Mouse (Mus musculus) forebrain, postnatal 0 days (tissue): ENCODE measurements at regions not wholly inside any gene's neighbourhood (a gene's known extent, or its start where the extent isn't known, plus 50 kb on each side); places are given as distances from the start of the nearest gene placed in this dataset.

ENCODE experiments used
- ATAC-seq: fragments of 200-750 bp; cut with Nextera tagmentation; 2 replicates; pipeline ENCODE4 v1.8.0; 2017; ENCODE audit warnings: mild to moderate bottlenecking, moderate library complexity
- DNase-seq: peaks from one replicate; pipeline ENCODE4 v3.0.0-alpha.2; 2015
- H3K27ac ChIP-seq: fragments of 300-500 bp; sonication (generic); 2 replicates; pipeline ENCODE4 v1.5.1; 2014; ENCODE audit warnings: low read depth, mild to moderate bottlenecking, antibody characterized with exemption, low read length, moderate library complexity, mixed read lengths
- H3K27me3 ChIP-seq: fragments of 300-500 bp; sonication (generic); 2 replicates; pipeline ENCODE4 v1.6.1; 2014; ENCODE audit warnings: mild to moderate bottlenecking, low read length, mixed read lengths; ENCODE audit not compliant: insufficient read depth
- H3K36me3 ChIP-seq: fragments of 300-500 bp; sonication (generic); 2 replicates; pipeline ENCODE4 v1.6.1; 2014; ENCODE audit warnings: mild to moderate bottlenecking, moderate library complexity; ENCODE audit not compliant: insufficient read depth
- H3K4me1 ChIP-seq: fragments of 300-500 bp; sonication (generic); 2 replicates; pipeline ENCODE4 v1.6.1; 2014; ENCODE audit warnings: antibody characterized with exemption; ENCODE audit not compliant: insufficient read depth
- H3K4me2 ChIP-seq: fragments of 300-500 bp; sonication (generic); 2 replicates; pipeline ENCODE4 v1.6.1; 2014; ENCODE audit warnings: low read depth, mild to moderate bottlenecking, moderate library complexity
- H3K4me3 ChIP-seq: fragments of 300-500 bp; sonication (generic); 2 replicates; pipeline ENCODE4 v1.5.1; 2014; ENCODE audit warnings: low read depth, low read length, mixed read lengths
- H3K9ac ChIP-seq: fragments of 300-500 bp; sonication (generic); 2 replicates; pipeline ENCODE4 v1.6.1; 2014; ENCODE audit warnings: mild to moderate bottlenecking
- H3K9me3 ChIP-seq: fragments of 300-500 bp; sonication (generic); 2 replicates; pipeline ENCODE4 v1.6.1; 2016; ENCODE audit warnings: low read length
- CTCF ChIP-seq: sonication (generic); IDR thresholded peaks from 2 replicates; pipeline ENCODE4 v1.5.1; 2016; ENCODE audit warnings: antibody characterized with exemption, control low read depth, low read depth
- WGBS: fragments of 180-500 bp; shearing (Covaris S2); extraction: QIAGEN DNeasy Blood & Tissue Kit; methylation state at CpG from one replicate; pipeline ENCODE4 v1.1.7; 2014; 5-methylcytosine and 5-hydroxymethylcytosine counted together

DNA sequence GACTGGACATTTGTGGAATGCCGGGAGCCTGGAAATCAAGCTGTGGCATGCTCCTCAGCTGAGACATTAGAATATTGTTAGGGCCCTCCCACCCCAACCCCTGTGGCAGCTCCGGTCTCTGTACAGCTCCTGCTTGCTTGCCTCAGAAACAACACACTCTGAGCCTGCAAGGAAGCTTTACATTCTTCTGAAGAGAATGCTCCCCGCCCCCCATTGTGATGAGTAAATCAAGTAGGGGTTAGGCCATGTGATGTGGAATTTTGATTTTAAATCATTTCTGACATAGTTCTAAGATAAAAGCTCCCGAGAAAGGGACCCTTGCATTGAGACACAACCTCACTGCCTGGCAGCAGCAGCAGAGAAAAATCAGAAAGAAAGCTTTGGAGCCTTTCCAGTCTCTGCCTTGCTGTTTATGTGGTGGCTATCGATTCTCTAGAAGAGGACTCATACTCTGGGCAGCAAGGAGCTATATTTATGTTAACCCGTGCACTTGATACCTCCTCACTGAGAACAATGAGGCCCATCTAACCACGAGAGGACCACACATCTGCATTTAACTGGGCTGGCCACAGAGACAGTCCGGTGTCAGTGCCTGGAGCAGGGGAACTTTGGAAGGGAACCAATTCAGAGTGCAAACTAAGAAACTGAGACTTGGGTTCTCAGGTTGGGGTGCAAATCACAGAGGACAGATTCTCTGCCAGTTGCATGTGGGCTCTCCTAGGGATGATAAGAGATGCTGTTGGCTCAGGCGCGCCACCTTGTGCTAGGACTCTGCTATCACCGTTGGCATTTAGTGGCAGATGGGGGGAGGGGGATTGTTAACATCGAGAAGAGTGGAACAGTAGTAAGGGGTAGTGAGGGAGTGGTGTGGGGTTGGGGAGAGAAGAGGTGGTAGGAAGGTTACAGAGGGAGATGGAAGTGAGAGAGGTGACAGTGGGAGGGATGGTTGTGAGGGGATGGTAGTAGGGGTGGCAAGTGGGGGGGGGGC is 218.7 kb upstream of the Camk1g start:
- Histone ChIP-seq H3K9ac (no peak overlapping the region), H3K9me3 (no peaks in the 10 kb centered on the region), H3K36me3 (no peaks in the 10 kb centered on the region), H3K27ac (peak overlapping the region; percentile 72), H3K27me3 (no peaks in the 10 kb centered on the region), H3K4me3 (no peak overlapping the region), H3K4me1 (peaks cover 28% of the 10 kb centered on the region), H3K4me2 (no peak overlapping the region)
- peak; percentile 88 for TF ChIP-seq CTCF
- DNase-seq (peak; percentile 80), ATAC-seq (peak; percentile 25; the same call in 1 of the 2 replicates)
- WGBS = 13% methylated on average over 12 of the region's 12 CpGs

DNA sequence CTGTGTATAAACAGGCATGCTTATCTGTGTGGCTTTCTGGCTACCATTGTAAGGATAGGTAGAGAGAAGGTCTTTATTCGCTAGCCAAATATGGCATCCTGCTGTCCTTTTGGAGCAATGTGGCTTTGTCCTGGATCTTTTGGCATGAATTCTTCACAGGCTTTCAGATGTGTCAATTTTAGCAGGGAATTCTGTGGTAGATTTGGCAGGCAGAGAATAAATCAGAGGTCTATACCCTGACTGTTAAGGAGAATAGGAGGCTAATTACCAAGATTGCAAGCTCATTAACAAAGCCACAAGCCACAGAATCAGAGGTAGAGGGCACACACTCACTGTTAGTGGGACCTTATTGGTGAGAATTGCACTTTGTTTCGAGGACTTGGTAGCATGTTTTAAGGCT is 217.2 kb upstream of the Camk1g start:
- TF ChIP-seq CTCF = no peak
- Histone ChIP-seq H3K4me3 (no peak overlapping the region), H3K9ac (peak overlapping the region; percentile 7; the same call in 1 of the 2 replicates), H3K36me3 (no peaks in the 10 kb centered on the region), H3K4me1 (peaks cover 28% of the 10 kb centered on the region), H3K27ac (peak overlapping the region; percentile 72), H3K9me3 (no peaks in the 10 kb centered on the region), H3K4me2 (no peak overlapping the region), H3K27me3 (no peaks in the 10 kb centered on the region)
- no peak for DNase-seq
- peak; percentile 40 for ATAC-seq
- 31% methylated on average over 2 of the region's 2 CpGs for WGBS

DNA sequence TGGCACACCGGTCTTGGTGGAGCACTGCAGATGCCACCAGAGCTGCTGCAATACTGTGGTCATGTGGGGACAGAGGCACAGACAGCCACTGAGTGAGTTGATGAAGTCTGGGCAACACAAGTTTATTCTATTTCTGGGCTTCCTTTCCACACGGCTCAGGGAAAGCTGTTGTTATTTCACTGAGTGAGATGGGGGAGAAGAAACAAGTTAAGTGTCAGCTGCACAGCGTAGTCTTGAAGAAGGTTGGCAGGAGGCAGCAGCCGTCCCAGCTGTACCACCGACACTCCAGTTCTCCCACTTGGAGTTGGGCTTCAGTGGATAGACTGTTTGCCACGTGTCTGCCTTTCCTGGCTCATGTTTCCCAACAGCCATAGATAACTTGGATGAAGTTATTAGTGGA is 216.8 kb upstream of the Camk1g start:
- H3K4me3 ChIP-seq = no peak overlapping the region
- H3K36me3 ChIP-seq = no peaks in the 10 kb centered on the region
- no peaks in the 10 kb centered on the region for H3K27me3 ChIP-seq
- no peak for TF ChIP-seq CTCF
- H3K4me2 ChIP-seq = no peak overlapping the region
- H3K4me1 ChIP-seq = peaks cover 28% of the 10 kb centered on the region
- H3K9me3 ChIP-seq = no peaks in the 10 kb centered on the region
- peak; percentile 93 for ATAC-seq
- H3K9ac ChIP-seq = peak overlapping the region; percentile 7; the same call in 1 of the 2 replicates
- 22% methylated on average over 6 of the region's 6 CpGs for WGBS
- peak overlapping the region; percentile 77 for H3K27ac ChIP-seq
- DNase-seq = peak; percentile 86

DNA sequence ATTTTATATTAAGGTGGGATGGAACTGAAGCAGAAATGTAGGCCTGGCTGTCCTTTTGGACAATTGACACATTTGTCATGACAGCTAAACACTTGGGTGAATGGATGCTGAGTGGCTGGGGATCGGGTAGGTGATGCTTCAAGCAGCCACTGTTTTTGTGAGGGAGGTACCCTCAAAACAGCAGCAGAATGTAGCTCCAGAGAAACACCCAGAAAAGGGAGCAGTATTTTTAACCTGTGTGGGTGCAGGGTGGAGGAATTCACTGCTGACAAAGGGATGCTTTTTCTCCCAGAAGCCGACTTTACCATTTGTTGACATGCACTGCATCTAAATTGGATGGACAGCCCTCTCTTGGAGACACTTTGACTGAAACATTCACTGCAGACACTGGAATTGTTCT is 213.7 kb upstream of the Camk1g start:
- DNase-seq = no peak
- H3K9ac ChIP-seq = no peak overlapping the region
- H3K9me3 ChIP-seq = no peaks in the 10 kb centered on the region
- H3K27ac ChIP-seq = no peak overlapping the region
- H3K27me3 ChIP-seq = no peaks in the 10 kb centered on the region
- H3K4me3 ChIP-seq = no peak overlapping the region
- H3K4me1 ChIP-seq = peaks cover 23% of the 10 kb centered on the region
- no peaks in the 10 kb centered on the region for H3K36me3 ChIP-seq
- ATAC-seq = no peak
- TF ChIP-seq CTCF = no peak
- WGBS = 60% methylated on average over 2 of the region's 2 CpGs
- H3K4me2 ChIP-seq = no peak overlapping the region

DNA sequence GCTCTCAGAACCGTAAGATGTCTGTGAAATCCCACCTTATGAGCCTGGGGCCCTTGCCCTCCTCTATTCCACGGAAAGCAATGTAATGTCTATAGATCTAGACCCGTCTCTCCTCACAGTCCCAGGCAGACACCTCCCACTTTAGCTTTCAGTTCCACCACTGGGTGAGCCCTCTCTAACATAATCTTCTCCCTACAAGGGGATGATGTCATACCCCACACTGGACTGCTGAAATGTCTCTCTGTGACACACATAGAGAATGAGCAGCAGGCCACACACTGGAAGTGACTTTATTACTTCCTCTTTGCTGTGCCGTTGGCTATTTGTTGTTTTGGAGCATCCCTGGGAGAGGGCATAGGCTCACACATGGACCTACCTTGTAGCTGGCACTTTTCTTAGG is 210.3 kb upstream of the Camk1g start:
- Histone ChIP-seq H3K4me2 (no peak overlapping the region), H3K9me3 (no peaks in the 10 kb centered on the region), H3K36me3 (no peaks in the 10 kb centered on the region), H3K4me1 (peaks cover 5% of the 10 kb centered on the region; the same call in 1 of the 2 replicates), H3K4me3 (no peak overlapping the region), H3K27ac (no peak overlapping the region), H3K9ac (no peak overlapping the region), H3K27me3 (no peaks in the 10 kb centered on the region)
- no peak for TF ChIP-seq CTCF
- no peak for ATAC-seq
- no peak for DNase-seq
- 83% methylated on average over 4 of the region's 4 CpGs for WGBS

DNA sequence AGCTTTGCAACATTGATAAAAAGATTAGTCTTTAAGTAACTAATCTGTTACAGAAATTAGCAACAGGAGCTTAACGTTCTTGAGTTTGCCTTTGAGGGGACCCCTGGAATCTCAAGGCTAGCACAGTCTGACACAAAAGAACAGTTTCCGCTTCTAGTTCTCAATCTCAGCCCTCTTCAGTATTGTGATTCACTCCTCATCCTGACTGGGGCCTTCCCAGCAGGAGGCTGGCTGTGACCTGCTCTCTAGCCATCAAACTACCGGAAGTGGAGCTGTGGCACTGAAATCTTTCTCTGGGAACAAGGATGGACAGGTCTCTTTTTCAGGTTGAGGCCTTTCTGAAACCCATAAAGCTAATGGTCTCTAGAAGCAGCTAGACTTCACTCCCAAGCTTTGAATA is 209.6 kb upstream of the Camk1g start:
- H3K4me1 ChIP-seq = peaks cover 5% of the 10 kb centered on the region; the same call in 1 of the 2 replicates
- no peak overlapping the region for H3K27ac ChIP-seq
- H3K9me3 ChIP-seq = no peaks in the 10 kb centered on the region
- no peaks in the 10 kb centered on the region for H3K27me3 ChIP-seq
- DNase-seq (no peak), ATAC-seq (no peak)
- 54% methylated on average over 3 of the region's 3 CpGs for WGBS
- H3K36me3 ChIP-seq = no peaks in the 10 kb centered on the region
- no peak overlapping the region for H3K4me3 ChIP-seq
- no peak overlapping the region for H3K4me2 ChIP-seq
- H3K9ac ChIP-seq = no peak overlapping the region
- no peak for TF ChIP-seq CTCF

DNA sequence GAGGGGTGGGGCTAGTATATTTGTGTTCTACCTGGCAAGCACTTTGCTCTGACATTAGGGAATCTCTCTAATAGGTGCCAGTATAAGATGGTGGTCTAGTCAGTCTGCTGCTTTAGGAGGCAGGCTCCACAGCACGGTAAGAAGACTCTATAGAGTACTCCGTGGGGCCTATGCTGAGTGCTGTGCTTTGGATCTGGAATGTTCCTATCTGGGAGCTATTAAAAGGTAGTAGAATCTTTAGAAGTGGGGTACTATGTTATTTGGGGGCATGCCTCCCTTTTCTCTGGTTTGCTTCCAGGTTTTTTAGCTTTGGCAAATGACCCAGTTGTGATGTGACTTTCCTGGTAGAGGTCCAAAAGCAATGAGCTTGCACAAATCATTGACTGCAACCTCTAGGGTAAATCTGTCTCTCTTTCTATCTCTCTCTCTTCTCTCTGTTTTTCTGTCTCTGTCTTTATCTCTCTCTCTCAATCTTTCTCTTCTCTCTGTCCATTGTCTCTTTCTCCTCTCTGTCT is 208.6 kb upstream of the Camk1g start:
- no peak for ATAC-seq
- Histone ChIP-seq H3K36me3 (no peaks in the 10 kb centered on the region), H3K4me2 (no peak overlapping the region), H3K9ac (no peak overlapping the region), H3K4me1 (peaks cover 5% of the 10 kb centered on the region; the same call in 1 of the 2 replicates), H3K27ac (no peak overlapping the region), H3K9me3 (no peaks in the 10 kb centered on the region), H3K4me3 (no peak overlapping the region), H3K27me3 (no peaks in the 10 kb centered on the region)
- no peak for TF ChIP-seq CTCF
- no peak for DNase-seq
- 82% methylated on average over 2 of the region's 2 CpGs for WGBS
